Mouse (Mus musculus) hindbrain, embryonic 12.5 days (tissue): ENCODE measurements at regions not wholly inside any gene's neighbourhood (a gene's known extent, or its start where the extent isn't known, plus 50 kb on each side); places are given as distances from the start of the nearest gene placed in this dataset.

Source experiments
- ATAC-seq: fragments of 200-750 bp; cut with Nextera tagmentation; 2 replicates; pipeline ENCODE4 v1.8.0; 2017; ENCODE audit warnings: moderate TSS enrichment; ENCODE audit not compliant: low FRiP score
- H3K27ac ChIP-seq: fragments of 300-500 bp; sonication (generic); 2 replicates; pipeline ENCODE4 v1.5.1; 2016; ENCODE audit warnings: mild to moderate bottlenecking
- H3K27me3 ChIP-seq: fragments of 300-500 bp; sonication (generic); 2 replicates; pipeline ENCODE4 v1.6.1; 2016; ENCODE audit warnings: mild to moderate bottlenecking
- H3K36me3 ChIP-seq: fragments of 300-500 bp; sonication (generic); 2 replicates; pipeline ENCODE4 v1.6.1; 2016; ENCODE audit warnings: mild to moderate bottlenecking
- H3K4me1 ChIP-seq: fragments of 300-500 bp; sonication (generic); 2 replicates; pipeline ENCODE4 v1.6.1; 2016
- H3K4me2 ChIP-seq: fragments of 300-500 bp; sonication (generic); replicated peaks from 2 replicates; pipeline ENCODE4 v1.6.1; 2016; ENCODE audit warnings: mild to moderate bottlenecking
- H3K4me3 ChIP-seq: fragments of 300-500 bp; sonication (generic); 2 replicates; pipeline ENCODE4 v1.5.1; 2016; ENCODE audit warnings: mild to moderate bottlenecking
- H3K9ac ChIP-seq: fragments of 300-500 bp; sonication (generic); 2 replicates; pipeline ENCODE4 v1.6.1; 2016; ENCODE audit warnings: mild to moderate bottlenecking, moderate library complexity
- H3K9me3 ChIP-seq: fragments of 300-500 bp; sonication (generic); replicated peaks from 2 replicates; pipeline ENCODE4 v1.6.1; 2016; ENCODE audit warnings: mild to moderate bottlenecking
- WGBS: fragments of 180-500 bp; shearing (Covaris S2); methylation state at CpG from one replicate; pipeline ENCODE4 v1.1.7; 2016; 5-methylcytosine and 5-hydroxymethylcytosine counted together

DNA sequence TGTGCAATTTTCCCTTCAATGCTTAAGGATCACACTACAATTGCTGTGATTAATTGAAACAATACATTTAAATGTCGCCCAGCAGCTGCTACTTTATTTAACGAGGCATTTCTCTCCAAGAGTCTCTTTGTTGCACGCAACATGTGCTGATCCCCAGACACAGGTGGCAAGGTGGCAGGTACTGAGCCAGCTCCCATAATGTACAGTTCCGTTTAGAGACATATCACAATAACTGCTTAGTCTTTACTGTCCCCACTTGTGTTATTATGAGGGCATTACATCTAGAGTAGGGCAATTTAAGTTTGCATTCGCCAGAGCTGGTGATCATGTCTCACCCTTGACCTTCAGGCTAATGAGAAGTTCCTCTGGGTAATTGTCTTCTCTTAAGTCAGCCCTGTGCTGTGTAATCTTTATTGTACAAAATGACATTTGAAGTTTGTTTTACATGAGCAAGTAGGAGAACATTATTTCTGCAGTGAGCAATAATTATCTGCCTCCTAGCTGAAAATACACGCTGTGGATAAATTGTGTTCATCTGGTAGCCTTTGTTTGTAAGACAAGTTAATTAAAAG is 1005.7 kb upstream of the Nudt12 start:
- H3K27ac ChIP-seq = no peak overlapping the region
- H3K27me3 ChIP-seq = no peaks in the 10 kb centered on the region
- no peaks in the 10 kb centered on the region for H3K4me1 ChIP-seq
- no peak overlapping the region for H3K4me3 ChIP-seq
- no peak overlapping the region for H3K9ac ChIP-seq
- H3K9me3 ChIP-seq = no peaks in the 10 kb centered on the region
- H3K36me3 ChIP-seq = no peaks in the 10 kb centered on the region
- H3K4me2 ChIP-seq = no peak overlapping the region
- no peak for ATAC-seq
- 69% methylated on average over 6 of the region's 6 CpGs for WGBS

DNA sequence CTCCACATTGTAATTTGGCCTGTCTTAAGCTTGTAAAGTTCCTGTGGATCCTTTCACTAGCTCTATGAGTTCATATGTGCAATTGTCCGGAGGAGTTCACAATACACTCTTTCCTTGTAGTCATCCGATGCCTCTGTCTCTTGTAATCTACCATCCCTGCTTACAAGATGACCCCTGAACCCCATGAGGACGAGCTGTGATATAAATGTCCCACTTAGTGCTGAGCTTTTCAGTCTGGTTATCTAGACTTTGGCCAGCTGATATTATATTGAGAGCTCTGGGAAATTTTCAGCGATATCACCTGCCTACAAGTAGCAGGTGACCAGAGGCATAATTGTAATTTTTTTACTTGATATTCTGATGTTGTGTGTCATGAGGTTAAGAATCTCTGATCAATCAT is 984.8 kb upstream of the Nudt12 start:
- ATAC-seq = no peak
- Histone ChIP-seq H3K4me3 (no peak overlapping the region), H3K27me3 (no peaks in the 10 kb centered on the region), H3K4me2 (no peak overlapping the region), H3K36me3 (no peaks in the 10 kb centered on the region), H3K9ac (no peak overlapping the region), H3K9me3 (no peaks in the 10 kb centered on the region), H3K27ac (no peak overlapping the region), H3K4me1 (no peaks in the 10 kb centered on the region)
- 65% methylated on average over 4 of the region's 4 CpGs for WGBS

DNA sequence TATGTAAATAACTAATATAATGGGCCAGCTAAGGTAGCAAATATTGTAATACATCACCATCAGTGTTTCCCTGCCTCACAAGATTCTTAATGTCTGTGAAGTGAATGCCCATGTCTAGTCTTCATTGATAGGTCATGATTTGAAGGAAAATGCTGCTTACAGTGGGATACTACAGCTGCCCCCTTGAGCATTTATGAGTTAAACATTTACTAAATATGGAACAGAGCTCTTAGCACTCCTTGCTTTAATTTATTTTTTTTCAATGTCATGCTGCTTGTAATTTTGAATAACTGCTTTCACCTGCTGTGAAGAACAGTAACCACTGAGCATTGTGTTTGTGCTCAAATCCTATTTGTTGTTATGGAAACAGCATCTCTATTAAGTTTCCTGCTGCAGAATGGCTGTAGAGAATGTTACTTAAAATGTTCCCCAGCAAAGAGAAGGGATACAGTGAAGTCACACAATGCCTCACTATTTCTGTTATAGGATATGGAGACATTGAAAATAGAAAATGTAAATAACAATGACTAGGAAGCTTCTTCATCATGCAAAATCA is 966.2 kb upstream of the Nudt12 start:
- Histone ChIP-seq H3K9ac (no peak overlapping the region), H3K4me1 (no peaks in the 10 kb centered on the region), H3K4me3 (no peak overlapping the region), H3K9me3 (no peaks in the 10 kb centered on the region), H3K4me2 (no peak overlapping the region), H3K27ac (no peak overlapping the region), H3K36me3 (no peaks in the 10 kb centered on the region), H3K27me3 (no peaks in the 10 kb centered on the region)
- no peak for ATAC-seq

DNA sequence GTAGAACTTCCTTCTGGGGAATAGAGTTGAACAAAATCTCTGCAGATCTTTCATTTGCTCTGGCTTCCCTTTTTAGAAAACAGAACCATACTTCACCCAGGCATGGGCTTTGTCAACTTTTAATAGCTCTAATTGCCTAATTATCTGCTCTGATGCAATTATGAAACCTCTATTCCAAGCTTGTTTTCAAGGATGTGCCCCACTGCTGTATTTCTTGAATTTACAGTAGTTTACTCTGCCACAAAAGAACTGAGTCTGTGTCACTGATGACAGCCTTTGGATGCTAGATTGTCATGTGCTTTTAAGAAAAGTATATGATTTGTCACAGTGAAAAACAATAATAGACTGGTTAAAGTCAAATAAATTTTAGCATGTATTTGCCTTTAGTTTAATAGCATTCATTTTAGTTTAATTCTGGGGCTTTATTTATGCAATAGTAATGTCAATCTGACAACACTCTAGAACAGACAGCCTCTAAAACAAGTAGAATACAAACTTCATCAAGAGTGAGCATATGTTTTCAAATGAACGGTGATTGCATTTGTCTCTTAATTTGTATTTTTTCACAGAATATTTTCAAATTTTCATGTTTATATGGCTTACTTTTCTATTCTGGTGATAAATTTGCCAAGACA is 964.1 kb upstream of the Nudt12 start:
- ATAC-seq = no peak
- Histone ChIP-seq H3K4me3 (no peak overlapping the region), H3K4me1 (no peaks in the 10 kb centered on the region), H3K36me3 (no peaks in the 10 kb centered on the region), H3K9me3 (no peaks in the 10 kb centered on the region), H3K27me3 (no peaks in the 10 kb centered on the region), H3K4me2 (no peak overlapping the region), H3K9ac (no peak overlapping the region), H3K27ac (no peak overlapping the region)
- 90% methylated on average over 1 of the region's 1 CpGs for WGBS

DNA sequence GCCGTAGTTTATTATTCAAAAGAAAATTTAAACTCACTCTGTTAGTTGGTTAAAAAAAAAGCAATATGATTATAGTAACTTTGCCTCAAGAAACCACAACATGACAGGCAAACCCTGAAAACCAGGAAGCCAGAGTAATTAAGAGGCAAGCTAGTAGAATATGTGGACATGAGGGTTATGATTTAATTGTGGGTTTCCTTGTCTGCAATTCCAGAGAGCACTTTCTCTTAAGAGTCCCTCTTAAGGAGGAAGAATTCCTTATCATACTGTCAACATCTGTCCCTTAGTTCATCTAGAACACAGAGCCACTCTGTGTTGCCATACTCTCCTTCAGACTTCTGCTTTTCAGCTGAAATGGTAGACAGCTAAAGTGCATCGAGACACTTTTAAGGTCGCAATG is 954.2 kb upstream of the Nudt12 start:
- Histone ChIP-seq H3K36me3 (no peaks in the 10 kb centered on the region), H3K4me3 (no peak overlapping the region), H3K4me1 (no peaks in the 10 kb centered on the region), H3K9ac (no peak overlapping the region), H3K9me3 (no peaks in the 10 kb centered on the region), H3K27me3 (no peaks in the 10 kb centered on the region), H3K27ac (no peak overlapping the region), H3K4me2 (no peak overlapping the region)
- no peak for ATAC-seq
- 89% methylated on average over 3 of the region's 3 CpGs for WGBS

DNA sequence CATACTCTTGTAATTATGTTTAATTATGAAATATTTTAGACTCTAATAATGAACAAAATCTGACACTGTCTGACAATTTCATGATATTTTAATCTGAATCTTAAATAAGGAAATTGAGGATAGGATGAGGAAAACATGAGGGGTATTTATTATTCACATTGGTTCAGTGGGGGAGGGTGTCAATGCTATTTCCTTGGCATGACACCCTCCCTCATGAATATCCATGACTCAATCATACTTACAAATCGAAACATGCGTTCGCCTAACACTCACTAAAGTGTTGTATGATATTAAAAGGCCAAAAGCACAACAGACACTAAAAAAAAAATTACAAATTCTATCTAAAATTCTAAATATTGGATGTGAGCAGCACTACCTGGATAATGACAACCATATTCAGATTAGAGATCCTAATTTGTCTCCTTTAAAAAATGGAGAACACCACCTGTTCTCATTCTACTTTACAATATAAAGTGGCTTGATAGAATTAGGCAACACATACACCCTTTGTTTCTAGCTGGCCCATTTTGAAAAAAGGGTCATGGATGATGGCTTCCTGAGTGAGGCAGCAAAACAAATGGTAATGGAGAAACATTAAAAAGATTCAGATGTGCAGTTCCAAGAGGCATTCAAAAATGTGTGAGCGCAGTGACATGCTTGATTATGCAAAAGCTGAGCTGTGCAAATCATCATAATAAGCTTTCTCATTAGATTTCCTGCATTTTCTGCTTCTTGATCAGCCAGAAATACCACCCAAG is 942.3 kb upstream of the Nudt12 start:
- Histone ChIP-seq H3K27ac (no peak overlapping the region), H3K4me3 (no peak overlapping the region), H3K4me1 (no peaks in the 10 kb centered on the region), H3K9me3 (no peaks in the 10 kb centered on the region), H3K9ac (no peak overlapping the region), H3K4me2 (no peak overlapping the region), H3K27me3 (no peaks in the 10 kb centered on the region), H3K36me3 (no peaks in the 10 kb centered on the region)
- peak; percentile 69 for ATAC-seq
- WGBS = 70% methylated on average over 4 of the region's 4 CpGs

DNA sequence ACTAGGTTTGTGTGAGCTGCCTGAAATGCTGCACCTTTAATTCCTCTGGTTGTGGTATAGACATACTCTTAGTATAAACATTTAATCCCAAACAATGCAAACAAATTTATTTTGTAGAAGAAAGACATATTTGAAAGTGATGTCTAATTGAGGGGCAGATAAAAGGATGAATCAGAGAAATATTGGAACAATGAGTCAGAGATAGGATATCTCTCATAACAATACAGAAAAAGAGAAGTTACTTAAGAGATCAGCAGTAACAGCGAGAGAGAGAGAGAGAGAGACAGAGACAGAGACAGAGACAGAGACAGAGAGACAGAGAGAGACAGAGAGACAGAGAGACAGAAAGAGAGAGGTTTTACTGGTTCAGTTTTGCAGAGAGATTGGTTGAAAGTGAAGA is 933.3 kb upstream of the Nudt12 start:
- ATAC-seq = no peak
- H3K27ac ChIP-seq = no peak overlapping the region
- H3K4me3 ChIP-seq = no peak overlapping the region
- no peak overlapping the region for H3K9ac ChIP-seq
- 82% methylated on average over 1 of the region's 1 CpGs for WGBS
- H3K9me3 ChIP-seq = no peaks in the 10 kb centered on the region
- no peaks in the 10 kb centered on the region for H3K27me3 ChIP-seq
- no peak overlapping the region for H3K4me2 ChIP-seq
- no peaks in the 10 kb centered on the region for H3K36me3 ChIP-seq
- H3K4me1 ChIP-seq = no peaks in the 10 kb centered on the region

DNA sequence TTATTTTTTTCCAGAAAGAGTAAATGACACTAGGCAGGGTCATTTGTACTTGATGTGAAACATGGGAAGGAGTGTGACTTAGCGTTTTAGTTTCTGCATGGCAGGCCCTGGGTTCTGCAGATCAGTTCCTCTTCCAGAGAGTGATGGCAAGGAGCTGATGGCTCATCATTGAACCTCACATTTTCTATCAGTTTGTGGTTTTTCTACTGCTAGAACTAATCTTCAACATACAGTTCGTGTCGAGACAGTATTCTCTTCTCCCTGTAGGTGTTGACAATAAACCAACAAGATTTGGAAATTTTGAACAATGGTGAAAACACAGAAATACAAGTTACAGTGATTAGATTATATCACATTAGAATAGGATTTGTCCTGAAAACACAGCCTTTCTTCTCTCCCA is 891.2 kb upstream of the Nudt12 start:
- H3K9ac ChIP-seq = no peak overlapping the region
- no peak overlapping the region for H3K4me2 ChIP-seq
- ATAC-seq = no peak
- H3K36me3 ChIP-seq = no peaks in the 10 kb centered on the region
- no peaks in the 10 kb centered on the region for H3K9me3 ChIP-seq
- no peaks in the 10 kb centered on the region for H3K4me1 ChIP-seq
- H3K27ac ChIP-seq = no peak overlapping the region
- H3K27me3 ChIP-seq = no peaks in the 10 kb centered on the region
- H3K4me3 ChIP-seq = no peak overlapping the region
- WGBS = 86% methylated on average over 3 of the region's 3 CpGs

DNA sequence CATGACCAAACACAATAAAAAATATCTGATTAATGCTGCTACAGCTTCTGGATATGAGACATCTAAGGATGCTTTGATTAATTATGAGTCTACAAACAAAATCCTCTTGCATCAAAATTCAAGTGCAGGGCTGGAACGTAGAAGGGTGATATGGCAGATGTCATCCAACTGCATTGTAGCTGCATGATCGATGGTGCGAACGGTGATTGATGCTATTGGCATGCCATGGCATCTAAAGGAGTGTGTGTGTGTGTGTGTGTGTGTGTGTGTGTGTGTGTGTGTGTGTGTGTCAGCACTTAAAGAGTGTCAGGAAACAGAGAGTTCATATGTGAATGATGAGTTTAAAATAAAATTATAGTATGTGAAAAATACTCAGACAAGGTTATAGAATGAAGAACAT is 864.6 kb upstream of the Nudt12 start:
- H3K4me1 ChIP-seq = no peaks in the 10 kb centered on the region
- no peak for ATAC-seq
- H3K9me3 ChIP-seq = no peaks in the 10 kb centered on the region
- H3K36me3 ChIP-seq = no peaks in the 10 kb centered on the region
- H3K27me3 ChIP-seq = no peaks in the 10 kb centered on the region
- WGBS = 89% methylated on average over 4 of the region's 4 CpGs
- H3K9ac ChIP-seq = no peak overlapping the region
- H3K4me3 ChIP-seq = no peak overlapping the region
- H3K4me2 ChIP-seq = no peak overlapping the region
- no peak overlapping the region for H3K27ac ChIP-seq

DNA sequence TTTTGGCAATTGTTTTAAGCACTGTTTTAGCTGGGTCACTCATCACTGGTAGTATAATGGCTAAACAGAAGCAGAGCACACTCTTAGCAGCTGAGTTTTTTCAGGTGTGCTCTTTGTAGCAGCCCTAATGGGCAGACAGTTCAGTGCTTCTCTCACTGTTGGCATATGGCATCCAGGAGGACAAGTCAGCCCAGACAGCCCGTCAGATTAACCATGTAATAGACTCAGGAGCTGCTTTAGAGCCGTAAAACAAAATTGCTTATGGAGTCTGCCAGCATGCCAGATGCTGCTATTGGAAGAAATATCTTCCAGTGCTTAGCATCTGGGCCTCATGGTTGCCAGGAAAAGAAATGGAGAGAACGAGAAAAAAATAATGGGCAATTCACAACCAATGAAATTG is 835.7 kb upstream of the Nudt12 start:
- H3K4me3 ChIP-seq = no peak overlapping the region
- H3K4me2 ChIP-seq = no peak overlapping the region
- no peaks in the 10 kb centered on the region for H3K9me3 ChIP-seq
- H3K9ac ChIP-seq = no peak overlapping the region
- 50% methylated on average over 3 of the region's 3 CpGs for WGBS
- H3K36me3 ChIP-seq = no peaks in the 10 kb centered on the region
- peaks cover 3% of the 10 kb centered on the region; the same call in 1 of the 2 replicates for H3K4me1 ChIP-seq
- peak; percentile 29; the same call in 1 of the 2 replicates for ATAC-seq
- no peaks in the 10 kb centered on the region for H3K27me3 ChIP-seq
- no peak overlapping the region for H3K27ac ChIP-seq

DNA sequence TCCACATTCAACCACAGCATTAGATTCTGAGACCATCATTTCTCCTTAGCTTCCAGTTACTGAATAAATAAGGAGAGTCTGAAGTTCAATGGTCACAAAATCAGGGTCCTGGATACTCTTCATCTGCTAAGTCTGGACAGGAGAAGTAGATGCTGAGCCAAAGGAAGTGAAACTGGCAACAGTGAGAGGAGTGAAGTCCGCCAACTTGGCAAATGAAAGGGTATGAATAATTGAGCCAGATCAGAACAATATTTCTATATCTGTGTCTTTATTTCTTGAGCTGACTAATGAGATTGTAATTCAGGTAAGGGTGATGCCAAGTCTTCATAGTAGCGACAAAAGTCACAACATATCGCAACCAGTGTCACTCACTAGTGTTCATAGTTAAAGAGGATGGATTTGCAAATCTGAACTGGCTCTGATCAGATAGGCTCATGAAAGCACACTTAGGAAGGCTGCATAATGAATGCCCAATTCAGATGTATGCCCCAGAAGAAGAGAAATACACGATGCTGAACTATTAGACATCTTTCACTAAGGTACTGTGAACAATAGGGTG is 832.2 kb upstream of the Nudt12 start:
- Histone ChIP-seq H3K9ac (no peak overlapping the region), H3K27me3 (no peaks in the 10 kb centered on the region), H3K4me2 (no peak overlapping the region), H3K4me1 (peaks cover 3% of the 10 kb centered on the region; the same call in 1 of the 2 replicates), H3K9me3 (no peaks in the 10 kb centered on the region), H3K36me3 (no peaks in the 10 kb centered on the region), H3K27ac (no peak overlapping the region), H3K4me3 (no peak overlapping the region)
- WGBS = 92% methylated on average over 4 of the region's 4 CpGs
- no peak for ATAC-seq

DNA sequence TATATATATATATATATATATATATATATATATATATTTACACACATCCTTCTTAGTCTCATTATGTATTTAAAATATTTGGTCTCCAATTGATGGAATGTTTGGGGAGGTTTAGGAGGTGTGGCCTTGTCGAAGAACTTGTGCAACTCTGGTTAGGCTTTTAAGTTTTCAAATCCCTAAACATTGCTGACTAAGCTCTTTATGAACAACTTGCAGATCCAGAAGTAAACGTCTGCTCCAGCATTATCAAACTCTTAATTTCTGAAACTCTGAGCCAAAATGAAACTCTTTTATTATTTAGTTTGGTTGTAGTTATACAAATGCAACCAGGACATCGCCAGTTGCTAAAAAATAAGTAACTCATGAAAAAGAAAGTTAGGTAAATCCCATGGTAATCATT is 792.7 kb upstream of the Nudt12 start:
- Histone ChIP-seq H3K9me3 (no peaks in the 10 kb centered on the region), H3K9ac (no peak overlapping the region), H3K27me3 (no peaks in the 10 kb centered on the region), H3K36me3 (no peaks in the 10 kb centered on the region), H3K4me3 (no peak overlapping the region), H3K4me2 (no peak overlapping the region), H3K27ac (no peak overlapping the region), H3K4me1 (no peaks in the 10 kb centered on the region)
- ATAC-seq = no peak
- WGBS = 84% methylated on average over 3 of the region's 3 CpGs
